Mouse (Mus musculus): ENCODE results near the gene Nectin1. TPM values are rescaled to one million over a fixed set of nuclear protein-coding genes. Genes with fewer than 3 reads are reported as not detected.
A peak's percentile ranks its signal among the peaks of the same experiment; 100 is the strongest.

Nectin1 gene
- polyA plus RNA-seq (2012; ENCODE audit: insufficient read depth, insufficient read length, missing spikeins): 1.0 and 1.3 TPM in 2 replicates

GRCm38 (mm10) chr9:43743647-43744137 is at the start of gene Nectin1:
Gene Nectin1 (plus strand): TSS chr9:43743984.
- Histone ChIP-seq H3K4me1 (ENCODE audit: control insufficient read depth, insufficient read depth, insufficient read length, low read length) (no peaks in the 10 kb centered on the region; the same call in 1 of the 2 replicates), H3K27ac (replicated peaks; ENCODE audit: low read depth, low read length) (peak within 1 kb of the TSS; percentile 47), H3K4me3 (ENCODE audit: insufficient read depth, low read depth, low read length) (peak within 1 kb of the TSS; percentile 81)

- H3K27ac ChIP-seq (replicated peaks; ENCODE audit: low read depth, low read length): no peak overlapping the region
- no peaks in the 10 kb centered on the region for H3K4me1 ChIP-seq (ENCODE audit: control insufficient read depth, insufficient read depth, insufficient read length, low read length)
- no peak overlapping the region for H3K4me3 ChIP-seq (ENCODE audit: insufficient read depth, low read depth, low read length)
Observed at GRCm38 (mm10) chr9:43698080-43698712, 45.6 kb upstream of the Nectin1 start.

- no peak overlapping the region for H3K4me3 ChIP-seq (ENCODE audit: insufficient read depth, low read depth, low read length)
- no peak overlapping the region for H3K27ac ChIP-seq (replicated peaks; ENCODE audit: low read depth, low read length)
- no peaks in the 10 kb centered on the region for H3K4me1 ChIP-seq (ENCODE audit: control insufficient read depth, insufficient read depth, insufficient read length, low read length)
Observed at GRCm38 (mm10) chr9:43698841-43699240, 44.9 kb upstream of the Nectin1 start.

GRCm38 (mm10) chr9:43699417-43700225 is 44.2 kb upstream of the Nectin1 start:
- no peak overlapping the region for H3K4me3 ChIP-seq (ENCODE audit: insufficient read depth, low read depth, low read length)
- no peak overlapping the region for H3K27ac ChIP-seq (replicated peaks; ENCODE audit: low read depth, low read length)
- H3K4me1 ChIP-seq (ENCODE audit: control insufficient read depth, insufficient read depth, insufficient read length, low read length): no peaks in the 10 kb centered on the region

GRCm38 (mm10) chr9:43700226-43700579 is 43.6 kb upstream of the Nectin1 start:
- no peak overlapping the region for H3K27ac ChIP-seq (replicated peaks; ENCODE audit: low read depth, low read length)
- H3K4me3 ChIP-seq (ENCODE audit: insufficient read depth, low read depth, low read length): no peak overlapping the region
- H3K4me1 ChIP-seq (ENCODE audit: control insufficient read depth, insufficient read depth, insufficient read length, low read length): no peaks in the 10 kb centered on the region

DNA sequence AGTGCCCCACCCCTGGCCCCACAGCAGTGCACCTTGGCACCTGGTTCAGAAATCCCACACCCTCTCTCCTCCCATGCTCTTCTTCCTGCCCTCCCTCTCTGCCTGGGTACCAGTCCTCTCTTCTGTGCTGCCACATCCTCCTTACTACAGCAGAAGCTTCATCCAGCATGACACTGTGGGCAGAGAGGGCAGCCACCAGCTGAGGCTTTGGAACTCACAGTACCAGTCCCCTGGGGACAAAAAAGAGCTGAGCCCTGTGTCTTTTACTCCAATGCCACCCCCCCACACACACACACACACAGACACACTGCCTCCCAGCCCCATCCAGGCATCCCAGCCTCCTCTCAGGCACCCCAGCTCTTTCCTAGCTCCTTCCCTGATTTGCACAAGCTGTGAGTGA is 42.0 kb upstream of the Nectin1 start:
- H3K4me3 ChIP-seq (ENCODE audit: insufficient read depth, low read depth, low read length): no peak overlapping the region
- H3K27ac ChIP-seq (replicated peaks; ENCODE audit: low read depth, low read length): no peak overlapping the region
- no peaks in the 10 kb centered on the region for H3K4me1 ChIP-seq (ENCODE audit: control insufficient read depth, insufficient read depth, insufficient read length, low read length)

DNA sequence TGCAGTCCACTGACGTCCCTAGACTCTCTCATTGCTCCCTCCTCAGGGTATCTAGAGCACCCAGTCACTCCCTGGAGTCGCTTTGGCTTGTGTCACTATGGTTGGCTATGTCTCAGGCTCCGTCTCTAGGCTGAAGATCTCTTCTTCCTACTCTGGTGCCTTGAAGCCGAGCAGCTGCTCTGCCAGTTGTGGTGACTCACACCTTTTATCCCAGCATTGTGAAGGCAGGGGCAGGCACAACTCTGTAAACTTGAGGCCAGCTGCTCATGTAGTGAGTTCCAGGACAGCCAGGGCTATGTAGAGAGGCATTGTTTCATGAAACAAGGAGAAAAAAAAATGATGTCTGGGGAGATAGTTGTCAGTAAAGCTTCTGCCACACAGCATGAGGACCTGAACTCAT is 36.2 kb upstream of the Nectin1 start:
- H3K27ac ChIP-seq (replicated peaks; ENCODE audit: low read depth, low read length): no peak overlapping the region
- H3K4me3 ChIP-seq (ENCODE audit: insufficient read depth, low read depth, low read length): no peak overlapping the region
- no peaks in the 10 kb centered on the region for H3K4me1 ChIP-seq (ENCODE audit: control insufficient read depth, insufficient read depth, insufficient read length, low read length)

GRCm38 (mm10) chr9:43708715-43709114 is 35.1 kb upstream of the Nectin1 start:
- Histone ChIP-seq H3K4me1 (ENCODE audit: control insufficient read depth, insufficient read depth, insufficient read length, low read length) (no peaks in the 10 kb centered on the region), H3K27ac (replicated peaks; ENCODE audit: low read depth, low read length) (no peak overlapping the region), H3K4me3 (ENCODE audit: insufficient read depth, low read depth, low read length) (no peak overlapping the region)

GRCm38 (mm10) chr9:43713432-43713831 is 30.4 kb upstream of the Nectin1 start:
- no peaks in the 10 kb centered on the region for H3K4me1 ChIP-seq (ENCODE audit: control insufficient read depth, insufficient read depth, insufficient read length, low read length)

GRCm38 (mm10) chr9:43719407-43719839 is 24.4 kb upstream of the Nectin1 start:
- no peak overlapping the region for H3K4me3 ChIP-seq (ENCODE audit: insufficient read depth, low read depth, low read length)
- no peaks in the 10 kb centered on the region for H3K4me1 ChIP-seq (ENCODE audit: control insufficient read depth, insufficient read depth, insufficient read length, low read length)
- H3K27ac ChIP-seq (replicated peaks; ENCODE audit: low read depth, low read length): no peak overlapping the region

More at GRCm38 (mm10) chr9:43713432-43713831, 30.4 kb upstream of the Nectin1 start:
- Histone ChIP-seq H3K27ac (replicated peaks; ENCODE audit: low read depth, low read length) (no peak overlapping the region), H3K4me3 (ENCODE audit: insufficient read depth, low read depth, low read length) (no peak overlapping the region)

GRCm38 (mm10) chr9:43720046-43720445 is 23.7 kb upstream of the Nectin1 start:
- Histone ChIP-seq H3K4me3 (ENCODE audit: insufficient read depth, low read depth, low read length) (no peak overlapping the region), H3K27ac (replicated peaks; ENCODE audit: low read depth, low read length) (no peak overlapping the region), H3K4me1 (ENCODE audit: control insufficient read depth, insufficient read depth, insufficient read length, low read length) (no peaks in the 10 kb centered on the region)

- Histone ChIP-seq H3K4me1 (ENCODE audit: control insufficient read depth, insufficient read depth, insufficient read length, low read length) (no peaks in the 10 kb centered on the region), H3K27ac (replicated peaks; ENCODE audit: low read depth, low read length) (no peak overlapping the region), H3K4me3 (ENCODE audit: insufficient read depth, low read depth, low read length) (no peak overlapping the region)
Observed at GRCm38 (mm10) chr9:43724093-43724492, 19.7 kb upstream of the Nectin1 start.

DNA sequence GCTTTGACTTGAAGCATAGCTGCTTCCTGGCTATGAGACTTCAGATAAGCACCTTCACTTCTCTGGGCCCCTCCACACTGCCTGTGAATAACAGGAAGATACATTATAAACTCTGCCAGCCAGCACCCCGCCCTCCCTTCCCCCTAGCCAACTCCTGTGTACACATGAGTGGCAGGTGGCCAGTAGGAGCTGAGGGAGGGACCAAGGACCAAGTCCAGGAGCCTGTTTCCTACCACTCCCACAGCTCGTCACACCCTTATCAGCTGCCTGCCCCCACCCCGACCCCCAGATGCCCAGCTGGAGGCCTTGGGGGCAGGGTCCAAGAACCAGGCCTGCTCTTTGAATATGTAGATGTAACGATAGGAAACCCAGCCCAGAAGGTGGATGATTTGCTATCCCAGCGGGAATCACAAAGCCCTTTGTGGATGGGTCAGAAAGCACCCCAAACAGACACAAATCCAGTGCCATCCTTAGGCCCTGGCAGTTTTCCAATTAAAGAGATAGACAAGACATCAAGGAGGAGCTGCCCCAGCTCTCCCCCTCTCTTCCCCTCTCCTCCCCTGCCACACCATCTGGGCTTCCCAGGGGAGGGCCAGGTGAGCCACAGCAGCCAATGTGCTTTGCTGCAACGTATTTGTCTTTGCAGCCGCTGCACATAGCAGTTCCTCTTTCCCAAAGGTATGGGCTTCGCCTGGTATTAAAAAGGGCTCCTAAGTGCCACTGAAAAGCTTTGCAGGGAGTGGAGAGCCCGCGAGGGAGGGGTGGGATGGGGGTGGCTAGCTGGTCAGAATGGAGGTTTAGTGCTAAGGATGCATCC is 14.1 kb upstream of the Nectin1 start:
- no peak overlapping the region for H3K27ac ChIP-seq (replicated peaks; ENCODE audit: low read depth, low read length)
- no peaks in the 10 kb centered on the region for H3K4me1 ChIP-seq (ENCODE audit: control insufficient read depth, insufficient read depth, insufficient read length, low read length)

GRCm38 (mm10) chr9:43730284-43731027 is 13.3 kb upstream of the Nectin1 start:
- Histone ChIP-seq H3K4me3 (ENCODE audit: insufficient read depth, low read depth, low read length) (no peak overlapping the region), H3K4me1 (ENCODE audit: control insufficient read depth, insufficient read depth, insufficient read length, low read length) (no peaks in the 10 kb centered on the region), H3K27ac (replicated peaks; ENCODE audit: low read depth, low read length) (no peak overlapping the region)

More for the DNA sequence above, 14.1 kb upstream of the Nectin1 start:
- H3K4me3 ChIP-seq (ENCODE audit: insufficient read depth, low read depth, low read length): no peak overlapping the region
